Mouse (Mus musculus) adipocyte (in vitro differentiated cells): ENCODE measurements around the gene Tcf7l2.
A peak's percentile ranks its signal among the peaks of the same experiment; 100 is the strongest.

Source experiments
- DNase-seq: peaks from one replicate; pipeline ENCODE4 v3.0.0-alpha.2; 2016; ENCODE audit warnings: low spot score

The Tcf7l2 gene

DNA sequence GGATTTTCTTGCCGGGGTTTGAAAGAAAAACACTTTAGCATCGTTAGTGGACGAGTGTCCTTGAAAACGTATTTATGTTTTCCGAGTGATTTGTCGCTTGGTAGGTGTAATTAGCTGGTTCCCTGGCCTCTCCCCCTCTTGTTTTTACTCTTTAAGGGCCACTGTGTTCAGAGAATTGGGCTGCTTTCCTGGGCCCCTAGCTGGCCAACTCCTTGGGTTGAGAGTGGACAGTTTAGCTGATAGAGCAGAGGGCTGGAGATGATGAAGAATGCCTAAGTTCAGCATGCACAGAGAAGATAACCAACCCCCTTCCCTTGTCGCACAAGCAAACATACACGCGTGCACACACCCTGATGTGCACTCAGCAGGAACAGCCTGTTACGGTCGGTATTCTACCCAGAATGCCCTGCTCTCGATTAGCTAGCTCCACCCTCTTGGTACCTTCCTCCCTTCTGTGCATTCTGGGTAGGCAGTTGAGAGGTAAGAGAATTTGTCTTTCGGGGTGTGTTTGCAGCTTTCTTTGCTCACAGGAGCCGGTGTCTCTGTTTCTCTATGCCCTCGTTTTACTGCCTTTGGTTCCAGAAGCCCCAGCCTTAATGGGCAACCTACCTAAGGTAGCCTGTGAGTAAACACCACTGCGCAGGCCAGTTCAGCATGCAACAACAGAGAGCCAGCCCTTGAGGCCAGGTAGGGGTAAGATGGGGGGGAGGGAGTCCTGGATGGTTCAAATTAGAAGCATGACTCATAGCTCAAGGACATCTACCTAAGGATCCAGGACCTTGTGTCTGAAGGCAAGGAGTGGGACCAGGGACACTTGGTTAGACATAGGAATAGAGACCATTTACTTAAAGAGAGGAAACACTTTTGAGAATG is 199.9 kb downstream of the Tcf7l2 start:
- no peak for DNase-seq

GRCm38 (mm10) chr19:55951397-55951796 is 209.8 kb downstream of the Tcf7l2 start:
- DNase-seq, result peak; percentile 88

DNA sequence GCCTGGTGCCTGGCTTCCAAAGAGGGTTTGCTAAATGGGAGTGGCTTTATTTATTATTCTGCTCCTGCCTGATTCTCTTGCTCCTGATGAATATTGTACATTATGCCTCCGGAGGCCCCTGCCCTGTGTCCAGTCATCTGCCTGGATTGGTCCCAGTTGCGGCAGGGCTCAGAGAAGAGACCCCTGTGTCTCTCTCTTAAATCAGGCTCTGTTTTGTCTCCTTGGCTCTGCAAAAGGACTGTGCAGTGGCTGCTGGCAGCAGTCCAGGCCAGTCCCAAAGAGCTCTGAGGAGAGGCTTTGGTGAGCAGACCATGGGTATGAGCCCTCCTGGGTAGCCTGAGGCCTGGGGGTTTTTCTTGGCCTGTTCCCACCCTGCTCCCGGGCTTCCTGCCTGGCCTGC is 211.6 kb downstream of the Tcf7l2 start:
- peak; percentile 65 for DNase-seq

GRCm38 (mm10) chr19:55955126-55955525 is 213.5 kb downstream of the Tcf7l2 start:
- DNase-seq, result peak; percentile 43

DNA sequence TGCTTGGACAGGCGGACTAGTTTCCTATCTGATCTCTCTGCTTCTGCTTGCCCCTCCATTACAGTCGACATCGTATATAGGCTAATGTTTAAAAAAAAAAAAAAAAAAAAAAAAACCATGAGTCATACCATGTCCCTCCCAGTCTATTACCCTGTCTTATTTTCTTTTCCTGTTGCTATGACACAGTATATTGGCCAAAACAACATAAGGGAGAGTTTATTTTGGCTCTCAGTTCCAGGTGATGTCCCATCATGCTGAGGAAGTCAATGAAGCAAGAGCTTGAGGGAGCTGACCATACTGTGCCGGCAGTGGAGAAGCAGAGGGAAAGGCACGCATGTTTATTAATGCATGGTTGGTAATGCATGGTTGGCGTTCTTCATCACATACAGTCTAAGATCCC is 215.1 kb downstream of the Tcf7l2 start:
- DNase-seq, result peak; percentile 35

DNA sequence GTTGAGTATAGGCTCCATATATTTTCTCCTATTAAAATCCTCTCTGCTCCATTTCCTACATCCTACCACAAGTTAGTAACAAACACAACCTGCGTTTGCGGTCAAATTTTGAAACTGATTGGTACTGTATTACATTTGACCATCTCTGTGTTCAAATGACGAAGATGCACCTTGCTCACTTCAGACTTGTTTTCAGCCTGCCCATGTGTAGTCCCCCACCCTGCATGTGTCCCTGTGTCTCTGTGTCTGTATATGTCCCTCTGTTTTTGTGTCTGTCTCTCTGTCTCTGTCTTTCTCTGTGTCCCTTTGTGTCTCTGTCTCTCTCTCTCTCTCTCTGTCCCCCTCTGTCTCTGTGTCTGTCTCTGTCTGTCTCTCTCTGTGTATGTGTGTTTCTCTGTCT is 222.8 kb downstream of the Tcf7l2 start:
- DNase-seq, result no peak

DNA sequence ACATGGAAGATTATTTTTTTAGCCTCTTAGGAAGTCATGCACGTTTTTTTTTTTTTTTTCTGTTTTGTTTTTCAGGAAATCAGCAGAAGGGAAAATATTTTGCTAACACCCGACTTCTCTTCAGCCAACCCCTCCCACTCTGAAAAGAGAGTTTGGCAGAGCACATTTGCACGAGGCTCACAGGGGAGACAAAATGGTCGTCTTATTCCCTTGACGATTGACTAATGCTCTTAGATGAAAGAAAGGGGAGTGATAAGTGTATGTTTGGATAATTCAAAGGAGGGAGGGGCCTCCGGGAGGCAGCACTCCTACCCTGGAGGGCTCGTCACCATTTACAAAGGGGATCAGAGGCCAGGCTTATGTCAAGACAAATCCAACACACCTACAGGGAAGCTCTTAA is 224.4 kb downstream of the Tcf7l2 start:
- no peak for DNase-seq

GRCm38 (mm10) chr19:55969929-55970531 is 228.4 kb downstream of the Tcf7l2 start:
- no peak for DNase-seq

DNA sequence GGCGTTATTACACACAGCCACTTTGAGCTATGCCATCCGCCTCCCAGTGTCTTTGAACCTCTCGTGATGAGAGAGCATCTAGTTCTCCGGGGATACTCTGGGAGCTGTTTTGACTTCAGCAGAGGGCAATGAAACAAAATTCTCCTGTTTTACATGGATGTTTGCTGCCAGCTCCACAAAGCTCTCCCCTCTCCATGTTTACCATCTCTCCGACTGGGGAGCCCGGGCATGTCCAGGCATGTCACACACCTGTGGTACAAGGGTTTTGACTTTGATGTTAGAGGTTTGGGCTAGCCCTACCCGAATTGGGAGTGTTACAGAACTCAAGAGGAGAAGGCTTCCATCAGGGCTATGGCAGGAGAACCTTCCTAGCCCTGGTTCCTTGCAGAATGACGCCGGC is 234.5 kb downstream of the Tcf7l2 start:
- no peak for DNase-seq
